Mouse (Mus musculus): Measurements from ENCODE around the gene Sinhcaf. TPM values are rescaled to one million over a fixed set of nuclear protein-coding genes. Genes with fewer than 3 reads are reported as not detected.
A peak's percentile ranks its signal among the peaks of the same experiment; 100 is the strongest.

The Sinhcaf gene
- total RNA-seq, 1 experiment: 205 TPM

- Histone ChIP-seq H3K4me1 (ENCODE audit: control insufficient read depth in 2 of 2, insufficient read depth in 2 of 2, low read length in 2 of 2, poor library complexity in 1 of 2) (peaks cover 6 to 18% of the 10 kb centered on the region in 2 experiments; a peak in 3 of 4 replicates), H3K36me3 (ENCODE audit: control insufficient read depth, insufficient read depth, low read length, poor library complexity, severe bottlenecking) (peaks cover 14% of the 10 kb centered on the region), H3K27ac (ENCODE audit: insufficient read depth, low read depth, low read length, poor library complexity, severe bottlenecking) (no peak overlapping the region), H3K9me3 (ENCODE audit: control insufficient read depth, insufficient read depth, low read depth, low read length) (no peaks in the 10 kb centered on the region), H3K4me3 (ENCODE audit: insufficient read depth in 1 of 2, low read depth in 1 of 2, low read length in 2 of 2, poor library complexity in 1 of 2, severe bottlenecking in 1 of 2) (no peak overlapping the region), H3K9ac (ENCODE audit: insufficient read depth, low read depth, low read length, poor library complexity, severe bottlenecking) (no peak overlapping the region)
- in situ Hi-C loops (cut with MboI; ENCODE audit: low sequenced_read_pairs in 2 of 2, unreplicated experiment in 2 of 2): no loop called here
- TF ChIP-seq HCFC1 (IDR thresholded peaks at IDR 0.05; ENCODE audit: borderline replicate concordance, insufficient read depth, low read length): no peak
- no peak for TF ChIP-seq ZNF384 (IDR thresholded peaks at IDR 0.05; ENCODE audit: low read depth, low read length)
- no peak for TF ChIP-seq ZC3H11A (IDR thresholded peaks at IDR 0.05; ENCODE audit: borderline replicate concordance, low read depth, low read length)
- TF ChIP-seq CHD2 (IDR thresholded peaks at IDR 0.05; ENCODE audit: low read depth, low read length): no peak
- no peak for TF ChIP-seq MAFK (IDR thresholded peaks at IDR 0.05; ENCODE audit: insufficient read depth, low read depth, low read length)
- DNase-seq (ENCODE audit: low read depth, low spot score): no peak
Observed at GRCm38 (mm10) chr6:148937693-148938092, 8.6 kb downstream of the Sinhcaf start.

GRCm38 (mm10) chr6:148934961-148935590, 11.2 kb downstream of the Sinhcaf start:
- TF ChIP-seq ZNF384 (IDR thresholded peaks at IDR 0.05; ENCODE audit: low read depth, low read length): 0 out of 2 replicates have a peak, but pooled peaks have one; percentile 14
- TF ChIP-seq ZC3H11A (IDR thresholded peaks at IDR 0.05; ENCODE audit: borderline replicate concordance, low read depth, low read length): no peak
- no peak for TF ChIP-seq HCFC1 (IDR thresholded peaks at IDR 0.05; ENCODE audit: borderline replicate concordance, insufficient read depth, low read length)
- no peak for TF ChIP-seq MAFK (IDR thresholded peaks at IDR 0.05; ENCODE audit: insufficient read depth, low read depth, low read length)
- H3K4me1 ChIP-seq (ENCODE audit: control insufficient read depth in 2 of 2, insufficient read depth in 2 of 2, low read length in 2 of 2, poor library complexity in 1 of 2): peaks cover 5 to 11% of the 10 kb centered on the region in 2 experiments; a peak in 3 of 4 replicates
- in situ Hi-C loops (cut with MboI; ENCODE audit: low sequenced_read_pairs in 2 of 2, unreplicated experiment in 2 of 2): no loop called here
- no peaks in the 10 kb centered on the region for H3K9me3 ChIP-seq (ENCODE audit: control insufficient read depth, insufficient read depth, low read depth, low read length)
- no peak for DNase-seq (ENCODE audit: low read depth, low spot score)
- peaks cover 25% of the 10 kb centered on the region for H3K36me3 ChIP-seq (ENCODE audit: control insufficient read depth, insufficient read depth, low read length, poor library complexity, severe bottlenecking)
- H3K4me3 ChIP-seq (ENCODE audit: insufficient read depth in 1 of 2, low read depth in 1 of 2, low read length in 2 of 2, poor library complexity in 1 of 2, severe bottlenecking in 1 of 2): no peak overlapping the region
- H3K9ac ChIP-seq (ENCODE audit: insufficient read depth, low read depth, low read length, poor library complexity, severe bottlenecking): no peak overlapping the region
- no peak overlapping the region for H3K27ac ChIP-seq (ENCODE audit: insufficient read depth, low read depth, low read length, poor library complexity, severe bottlenecking)

- no peak overlapping the region for H3K27ac ChIP-seq (ENCODE audit: insufficient read depth, low read depth, low read length, poor library complexity, severe bottlenecking)
Observed at GRCm38 (mm10) chr6:148931281-148931680, 15.0 kb downstream of the Sinhcaf start.

GRCm38 (mm10) chr6:148918841-148919398, 27.3 kb downstream of the Sinhcaf start:
- Histone ChIP-seq H3K4me1 (ENCODE audit: control insufficient read depth in 2 of 2, insufficient read depth in 2 of 2, low read length in 2 of 2, poor library complexity in 1 of 2) (peaks cover 0 to 3% of the 10 kb centered on the region in 2 experiments; a peak in 1 of 4 replicates), H3K27ac (ENCODE audit: insufficient read depth, low read depth, low read length, poor library complexity, severe bottlenecking) (no peak overlapping the region; the same call in 1 of the 2 replicates), H3K9ac (ENCODE audit: insufficient read depth, low read depth, low read length, poor library complexity, severe bottlenecking) (no peak overlapping the region), H3K9me3 (ENCODE audit: control insufficient read depth, insufficient read depth, low read depth, low read length) (no peaks in the 10 kb centered on the region), H3K4me3 (ENCODE audit: insufficient read depth in 1 of 2, low read depth in 1 of 2, low read length in 2 of 2, poor library complexity in 1 of 2, severe bottlenecking in 1 of 2) (no peak overlapping the region), H3K36me3 (ENCODE audit: control insufficient read depth, insufficient read depth, low read length, poor library complexity, severe bottlenecking) (peaks cover 4% of the 10 kb centered on the region)
- DNase-seq (ENCODE audit: low read depth, low spot score): no peak
- no peak for TF ChIP-seq CHD2 (IDR thresholded peaks at IDR 0.05; ENCODE audit: low read depth, low read length)
- no peak for TF ChIP-seq MAFK (IDR thresholded peaks at IDR 0.05; ENCODE audit: insufficient read depth, low read depth, low read length)
- TF ChIP-seq HCFC1 (IDR thresholded peaks at IDR 0.05; ENCODE audit: borderline replicate concordance, insufficient read depth, low read length): no peak
- TF ChIP-seq ZC3H11A (IDR thresholded peaks at IDR 0.05; ENCODE audit: borderline replicate concordance, low read depth, low read length): no peak
- in situ Hi-C loops (cut with MboI; ENCODE audit: low sequenced_read_pairs in 2 of 2, unreplicated experiment in 2 of 2): loop anchor here in 1 of 2 experiments (25.0 kb wide), 1 partner anchor 482 kb away; the partner anchor contains the start of gene Tmtc1

More at GRCm38 (mm10) chr6:148931281-148931680, 15.0 kb downstream of the Sinhcaf start:
- H3K9ac ChIP-seq (ENCODE audit: insufficient read depth, low read depth, low read length, poor library complexity, severe bottlenecking): no peak overlapping the region
- no peak overlapping the region for H3K4me3 ChIP-seq (ENCODE audit: insufficient read depth in 1 of 2, low read depth in 1 of 2, low read length in 2 of 2, poor library complexity in 1 of 2, severe bottlenecking in 1 of 2)
- H3K9me3 ChIP-seq (ENCODE audit: control insufficient read depth, insufficient read depth, low read depth, low read length): no peaks in the 10 kb centered on the region
- no peak for DNase-seq (ENCODE audit: low read depth, low spot score)
- in situ Hi-C loops (cut with MboI; ENCODE audit: low sequenced_read_pairs in 2 of 2, unreplicated experiment in 2 of 2): no loop called here
- no peak for TF ChIP-seq MAFK (IDR thresholded peaks at IDR 0.05; ENCODE audit: insufficient read depth, low read depth, low read length)
- TF ChIP-seq ZC3H11A (IDR thresholded peaks at IDR 0.05; ENCODE audit: borderline replicate concordance, low read depth, low read length): peak; percentile 24; the same call in 1 of the 2 replicates
- TF ChIP-seq HCFC1 (IDR thresholded peaks at IDR 0.05; ENCODE audit: borderline replicate concordance, insufficient read depth, low read length): no peak
- peaks cover 2 to 6% of the 10 kb centered on the region in 2 experiments; a peak in 1 of 4 replicates for H3K4me1 ChIP-seq (ENCODE audit: control insufficient read depth in 2 of 2, insufficient read depth in 2 of 2, low read length in 2 of 2, poor library complexity in 1 of 2)
- H3K36me3 ChIP-seq (ENCODE audit: control insufficient read depth, insufficient read depth, low read length, poor library complexity, severe bottlenecking): peaks cover 44% of the 10 kb centered on the region
